Mouse (Mus musculus) lung, adult 2 months (tissue): ENCODE data around the gene Sytl4.

ENCODE experiments used
- CTCF ChIP-seq: fragments of 200-500 bp; IDR thresholded peaks from 2 replicates; pipeline ENCODE4 v1.5.1; 2011; ENCODE audit warnings: mild to moderate bottlenecking, low read length, control low read depth; ENCODE audit not compliant: insufficient read depth
- POLR2A ChIP-seq: fragments of 200-500 bp; IDR thresholded peaks from 2 replicates; pipeline ENCODE4 v1.6.1; 2011; ENCODE audit warnings: low read depth, mild to moderate bottlenecking, control low read depth, low read length, borderline replicate concordance; ENCODE audit errors: extremely low read depth

GRCm38 (mm10) chrX:134020664-134021063 is 39.1 kb upstream of the Sytl4 start:
- TF ChIP-seq CTCF (no peak), POLR2A (no peak)
